Mouse (Mus musculus) left cerebral cortex, adult 2 months (tissue): ENCODE results near the gene Capzb. TPM values are rescaled to one million over a fixed set of nuclear protein-coding genes. Genes with fewer than 3 reads are reported as not detected.

Source experiments
- DNase-seq, 2 experiments: peaks; one replicate each; pipeline ENCODE4 v3.0.0; 2021 to 2022; ENCODE audit warnings: low spot score in 2 of 2, mixed read lengths in 1 of 2; ENCODE audit errors: extremely low spot score in 1 of 2
- H3K27ac ChIP-seq: fragments of 200-600 bp; 2 replicates; pipeline ENCODE4 v1.8.1; 2022
- H3K4me3 ChIP-seq: fragments of 200-600 bp; 2 replicates; pipeline ENCODE4 v1.8.1; 2022
- CTCF ChIP-seq: fragments of 200-600 bp; IDR thresholded peaks from 2 replicates; pipeline ENCODE4 v1.8.1; 2022; ENCODE audit warnings: antibody characterized with exemption, mild to moderate bottlenecking, moderate library complexity
- intact Hi-C: fragments of 180-260 bp; cut with DNase I; formaldehyde crosslinking; loops from one replicate; pipeline ENCODE4 v1.15.1; 2025
- total RNA-seq, 2 experiments: library from RNA; stranded (reverse); gene quantifications; 2 replicates each; pipeline ENCODE4 v1.2.3; 2021

Capzb gene
- total RNA-seq, 2 experiments from 2014 or later, result 306 to 324 TPM

GRCm38 (mm10) chr4:139233146-139233495, 40.4 kb downstream of the Capzb start:
- H3K4me3 ChIP-seq, result no peak overlapping the region
- no peak for DNase-seq
- no peak for TF ChIP-seq CTCF
- peak overlapping the region; percentile 16 for H3K27ac ChIP-seq
- intact Hi-C loops, result no loop called here

- TF ChIP-seq CTCF, result no peak
- no peak for DNase-seq
- Histone ChIP-seq H3K4me3 (no peak overlapping the region), H3K27ac (no peak overlapping the region)
- intact Hi-C loops, result no loop called here
Measured at GRCm38 (mm10) chr4:139233755-139234254, 41.1 kb downstream of the Capzb start.

GRCm38 (mm10) chr4:139234261-139234660, 41.6 kb downstream of the Capzb start:
- DNase-seq, result no peak
- Histone ChIP-seq H3K4me3 (no peak overlapping the region), H3K27ac (no peak overlapping the region)
- TF ChIP-seq CTCF, result no peak
- intact Hi-C loops, result no loop called here

GRCm38 (mm10) chr4:139235556-139235955, 42.9 kb downstream of the Capzb start:
- TF ChIP-seq CTCF, result no peak
- H3K27ac ChIP-seq, result no peak overlapping the region

GRCm38 (mm10) chr4:139238612-139239011, 45.9 kb downstream of the Capzb start:
- Histone ChIP-seq H3K4me3 (no peak overlapping the region), H3K27ac (peak overlapping the region; percentile 55)
- intact Hi-C loops, result no loop called here
- DNase-seq, result no peak
- TF ChIP-seq CTCF, result no peak

More at GRCm38 (mm10) chr4:139235556-139235955, 42.9 kb downstream of the Capzb start:
- H3K4me3 ChIP-seq, result no peak overlapping the region
- DNase-seq, result no peak
- intact Hi-C loops, result no loop called here

- Histone ChIP-seq H3K27ac (no peak overlapping the region), H3K4me3 (no peak overlapping the region)
- TF ChIP-seq CTCF, result no peak
- DNase-seq, result no peak
- intact Hi-C loops, result no loop called here
Measured at GRCm38 (mm10) chr4:139240334-139240733, 47.6 kb downstream of the Capzb start.

- peak overlapping the region; percentile 41 for H3K27ac ChIP-seq
- TF ChIP-seq CTCF, result no peak
Measured at GRCm38 (mm10) chr4:139241678-139242606, 49.2 kb downstream of the Capzb start.

GRCm38 (mm10) chr4:139242607-139242955, 49.9 kb downstream of the Capzb start:
- intact Hi-C loops, result no loop called here
- DNase-seq, result no peak
- TF ChIP-seq CTCF, result no peak
- Histone ChIP-seq H3K27ac (peak overlapping the region; percentile 41), H3K4me3 (no peak overlapping the region)

More at GRCm38 (mm10) chr4:139241678-139242606, 49.2 kb downstream of the Capzb start:
- intact Hi-C loops, result no loop called here
- H3K4me3 ChIP-seq, result no peak overlapping the region
- no peak for DNase-seq

GRCm38 (mm10) chr4:139244176-139244575, 51.5 kb downstream of the Capzb start:
- no peak for DNase-seq
- no peak for TF ChIP-seq CTCF
- intact Hi-C loops, result no loop called here
- Histone ChIP-seq H3K4me3 (no peak overlapping the region), H3K27ac (peak overlapping the region; percentile 69; the same call in 1 of the 2 replicates)

- Histone ChIP-seq H3K27ac (peak overlapping the region; percentile 69; the same call in 1 of the 2 replicates), H3K4me3 (no peak overlapping the region)
- intact Hi-C loops, result no loop called here
- no peak for TF ChIP-seq CTCF
- no peak for DNase-seq
Measured at GRCm38 (mm10) chr4:139244766-139245165, 52.1 kb downstream of the Capzb start.

GRCm38 (mm10) chr4:139245534-139245933, 52.8 kb downstream of the Capzb start:
- H3K27ac ChIP-seq, result no peak overlapping the region
- H3K4me3 ChIP-seq, result no peak overlapping the region
- intact Hi-C loops, result no loop called here
- no peak for TF ChIP-seq CTCF
- no peak for DNase-seq

- Histone ChIP-seq H3K4me3 (no peak overlapping the region), H3K27ac (no peak overlapping the region)
- no peak for TF ChIP-seq CTCF
- intact Hi-C loops, result no loop called here
- DNase-seq, result no peak
Measured at GRCm38 (mm10) chr4:139246130-139246877, 53.6 kb downstream of the Capzb start.
